Mouse (Mus musculus): Measurements from ENCODE around the gene Fance. TPM values are rescaled to one million over a fixed set of nuclear protein-coding genes. Genes with fewer than 3 reads are reported as not detected.

Fance gene
- polyA plus RNA-seq, 1 experiment from 2014 or later, result 39.5 TPM

DNA sequence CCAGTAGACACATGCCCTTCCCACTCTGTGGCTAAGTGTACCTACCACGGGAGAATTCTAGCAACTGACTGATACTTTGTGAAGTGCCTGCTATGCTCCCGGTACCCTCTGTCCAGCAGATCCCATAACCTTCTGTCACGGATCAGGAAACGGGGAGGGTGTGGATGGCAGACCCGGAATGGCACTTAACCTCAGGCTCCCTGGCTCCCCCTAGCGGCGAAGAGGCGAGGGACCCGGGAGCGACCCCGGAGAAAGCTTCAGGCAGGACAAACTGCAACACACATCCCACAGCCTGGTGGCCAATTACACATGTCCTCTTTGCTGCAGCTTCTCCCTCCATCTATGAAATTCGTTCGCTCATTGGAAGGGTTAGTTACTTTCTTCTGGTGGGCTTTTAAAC is 55.1 kb downstream of the Fance start:
- H3K4me1 ChIP-seq, result peaks cover 16% of the 10 kb centered on the region
- no peak overlapping the region for H3K4me3 ChIP-seq
- H3K4me2 ChIP-seq, result peak overlapping the region; percentile 3; the same call in 1 of the 2 replicates
- peaks cover 25% of the 10 kb centered on the region for H3K27me3 ChIP-seq
- 7% methylated on average over 13 of the region's 13 CpGs for WGBS
- no peaks in the 10 kb centered on the region for H3K36me3 ChIP-seq
- no peaks in the 10 kb centered on the region for H3K9me3 ChIP-seq
- no peak for ATAC-seq (ENCODE audit: insufficient number of reproducible peaks, insufficient read depth, low FRiP score, low TSS enrichment, low read depth)
- no peak overlapping the region for H3K27ac ChIP-seq
- no peak overlapping the region for H3K9ac ChIP-seq

DNA sequence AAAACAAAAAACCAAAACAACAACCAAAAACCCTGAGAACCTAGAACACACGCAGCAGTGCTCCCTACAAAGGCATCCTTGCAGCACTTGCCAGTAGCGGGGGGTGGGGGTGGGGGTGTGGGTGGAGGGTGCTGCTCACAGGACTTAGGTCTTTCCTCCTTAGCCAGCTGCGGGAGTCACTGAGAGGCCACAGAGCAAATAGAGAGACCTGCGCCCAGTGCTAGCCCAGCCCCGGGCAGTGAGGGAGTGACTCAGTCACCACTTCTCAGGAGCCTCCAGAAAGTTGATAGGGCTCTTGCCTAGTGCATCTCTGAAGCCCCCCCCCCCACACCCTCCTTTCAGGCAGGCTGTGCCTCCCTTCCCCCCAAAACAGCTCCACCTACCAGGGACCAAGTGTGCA is 55.7 kb downstream of the Fance start:
- Histone ChIP-seq H3K4me1 (peaks cover 10% of the 10 kb centered on the region), H3K27ac (no peak overlapping the region), H3K4me3 (no peak overlapping the region), H3K36me3 (no peaks in the 10 kb centered on the region), H3K4me2 (no peak overlapping the region), H3K9me3 (no peaks in the 10 kb centered on the region), H3K9ac (no peak overlapping the region), H3K27me3 (peaks cover 22% of the 10 kb centered on the region)
- WGBS, result 86% methylated on average over 5 of the region's 5 CpGs
- ATAC-seq (ENCODE audit: insufficient number of reproducible peaks, insufficient read depth, low FRiP score, low TSS enrichment, low read depth), result no peak

DNA sequence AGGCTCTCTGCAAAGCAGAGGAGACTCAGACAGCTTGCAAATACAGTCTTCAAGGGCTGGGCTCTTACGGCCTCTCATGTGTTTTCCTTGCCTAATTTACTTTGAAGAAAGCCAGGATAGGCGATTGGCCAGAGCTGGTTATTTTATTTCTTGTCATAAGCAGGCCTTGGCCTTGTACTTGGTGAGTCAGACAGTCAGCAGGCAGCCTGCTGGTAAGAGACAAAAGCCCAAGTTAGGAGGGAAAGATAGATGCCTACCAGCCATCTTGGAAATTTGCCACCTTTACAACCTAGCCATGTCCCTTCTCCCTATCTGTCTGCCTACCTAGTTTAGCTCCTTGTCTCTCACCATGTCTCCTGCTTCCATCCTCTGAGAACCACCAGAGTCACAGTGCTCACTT is 58.0 kb downstream of the Fance start:
- no peak overlapping the region for H3K9ac ChIP-seq
- H3K27ac ChIP-seq, result no peak overlapping the region
- no peak overlapping the region for H3K4me3 ChIP-seq
- WGBS, result 65% methylated on average over 2 of the region's 2 CpGs
- no peaks in the 10 kb centered on the region for H3K36me3 ChIP-seq
- H3K27me3 ChIP-seq, result peaks cover 22% of the 10 kb centered on the region
- H3K9me3 ChIP-seq, result no peaks in the 10 kb centered on the region
- H3K4me1 ChIP-seq, result peaks cover 8% of the 10 kb centered on the region; the same call in 1 of the 2 replicates
- no peak for ATAC-seq (ENCODE audit: insufficient number of reproducible peaks, insufficient read depth, low FRiP score, low TSS enrichment, low read depth)
- no peak overlapping the region for H3K4me2 ChIP-seq

DNA sequence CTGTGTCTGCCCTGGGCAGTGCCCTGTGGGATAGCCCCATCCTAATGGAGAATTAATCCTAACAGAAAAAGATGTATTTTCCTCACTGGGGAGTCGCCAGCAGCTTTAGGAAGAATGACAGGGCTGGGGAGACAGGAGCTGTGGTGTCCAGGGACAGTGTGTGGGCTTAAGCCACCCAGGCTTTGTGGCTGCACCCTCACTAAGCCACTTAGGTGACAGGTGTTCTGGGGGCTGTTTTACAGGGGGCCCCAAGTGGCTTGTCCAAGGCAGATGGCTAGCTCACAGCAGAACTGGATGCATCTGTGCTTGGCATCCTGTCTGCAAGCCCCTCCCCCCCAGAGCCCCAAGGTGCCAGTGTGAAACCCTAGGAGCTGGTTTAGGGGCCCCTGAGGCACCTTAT is 58.6 kb downstream of the Fance start:
- ATAC-seq (ENCODE audit: insufficient number of reproducible peaks, insufficient read depth, low FRiP score, low TSS enrichment, low read depth), result no peak
- Histone ChIP-seq H3K4me3 (no peak overlapping the region), H3K27ac (no peak overlapping the region), H3K36me3 (no peaks in the 10 kb centered on the region), H3K4me2 (no peak overlapping the region), H3K4me1 (peaks cover 8% of the 10 kb centered on the region; the same call in 1 of the 2 replicates), H3K9me3 (no peaks in the 10 kb centered on the region), H3K27me3 (peaks cover 22% of the 10 kb centered on the region), H3K9ac (no peak overlapping the region)
- 86% methylated on average over 1 of the region's 1 CpGs for WGBS

DNA sequence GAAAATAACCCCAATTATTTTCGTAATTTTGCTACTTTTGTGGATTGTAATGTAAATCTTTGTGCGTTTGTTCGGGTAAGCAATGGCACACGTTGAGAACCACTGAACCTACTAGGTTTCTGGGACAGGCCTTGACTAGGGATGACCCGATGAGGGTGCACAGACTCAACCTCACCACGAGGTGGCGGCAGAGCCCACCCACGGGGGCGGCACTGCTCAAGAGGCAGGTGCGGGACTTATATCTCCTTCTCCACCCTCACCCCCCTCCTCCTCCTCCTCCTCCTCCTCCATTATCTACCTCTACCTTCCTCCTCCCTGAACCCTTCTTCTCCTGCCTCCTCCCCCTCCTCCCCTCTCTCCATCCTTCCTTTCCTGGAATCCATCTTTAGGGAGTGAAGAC is 60.5 kb downstream of the Fance start:
- Histone ChIP-seq H3K27me3 (peaks cover 22% of the 10 kb centered on the region), H3K4me3 (no peak overlapping the region), H3K9ac (no peak overlapping the region), H3K36me3 (no peaks in the 10 kb centered on the region), H3K4me2 (no peak overlapping the region), H3K27ac (no peak overlapping the region), H3K4me1 (peaks cover 8% of the 10 kb centered on the region; the same call in 1 of the 2 replicates), H3K9me3 (no peaks in the 10 kb centered on the region)
- WGBS, result 17% methylated on average over 10 of the region's 10 CpGs
- no peak for ATAC-seq (ENCODE audit: insufficient number of reproducible peaks, insufficient read depth, low FRiP score, low TSS enrichment, low read depth)

DNA sequence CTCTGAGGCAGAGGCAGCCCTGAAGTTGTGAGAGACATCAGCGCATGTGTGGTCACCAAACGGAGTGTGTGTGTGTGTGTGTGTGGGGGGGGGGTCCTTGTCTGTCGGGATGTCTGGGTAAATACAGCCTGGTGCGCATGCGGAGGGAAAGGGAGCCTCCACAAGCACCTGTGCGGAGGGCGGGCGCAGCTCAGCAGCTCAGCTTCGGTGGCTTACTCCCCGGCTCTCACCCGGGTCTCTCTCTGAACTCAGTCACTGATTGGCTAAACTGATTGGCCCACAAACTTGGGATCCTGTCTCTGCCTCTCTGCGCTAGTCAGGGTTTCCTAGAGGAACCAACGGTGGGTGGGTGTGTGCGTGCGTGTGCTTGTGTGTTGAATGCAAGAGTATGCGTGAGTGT is 61.2 kb downstream of the Fance start:
- no peak overlapping the region for H3K4me3 ChIP-seq
- H3K4me1 ChIP-seq, result peaks cover 8% of the 10 kb centered on the region; the same call in 1 of the 2 replicates
- no peak for ATAC-seq (ENCODE audit: insufficient number of reproducible peaks, insufficient read depth, low FRiP score, low TSS enrichment, low read depth)
- H3K9ac ChIP-seq, result no peak overlapping the region
- no peaks in the 10 kb centered on the region for H3K36me3 ChIP-seq
- WGBS, result 13% methylated on average over 16 of the region's 16 CpGs
- no peak overlapping the region for H3K4me2 ChIP-seq
- no peaks in the 10 kb centered on the region for H3K9me3 ChIP-seq
- peaks cover 22% of the 10 kb centered on the region for H3K27me3 ChIP-seq
- no peak overlapping the region for H3K27ac ChIP-seq

DNA sequence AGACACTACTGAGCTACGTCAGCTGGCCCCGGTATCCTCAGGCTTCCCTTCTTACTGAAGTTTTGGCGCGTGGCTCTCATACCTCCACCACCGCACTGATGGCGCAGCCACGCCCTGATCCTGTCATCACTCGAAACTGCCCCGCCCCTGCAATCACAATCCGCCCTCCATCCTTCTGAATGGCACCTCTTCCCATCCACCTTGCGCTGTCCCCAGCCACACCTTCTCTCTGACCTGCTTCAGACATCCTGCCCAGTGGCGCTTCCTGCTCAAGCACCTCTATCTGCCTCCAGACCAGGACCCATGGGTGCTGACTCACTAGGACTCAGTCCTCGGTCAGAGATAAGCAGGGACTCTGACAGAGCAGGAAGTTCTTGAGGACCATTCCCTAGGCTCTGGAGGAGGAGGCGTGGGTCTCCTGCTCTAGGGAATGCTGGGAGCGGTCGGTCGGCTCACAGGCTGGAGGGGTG is 62.3 kb downstream of the Fance start:
- H3K4me3 ChIP-seq, result no peak overlapping the region
- H3K4me1 ChIP-seq, result peaks cover 8% of the 10 kb centered on the region; the same call in 1 of the 2 replicates
- no peaks in the 10 kb centered on the region for H3K36me3 ChIP-seq
- H3K27ac ChIP-seq, result no peak overlapping the region
- ATAC-seq (ENCODE audit: insufficient number of reproducible peaks, insufficient read depth, low FRiP score, low TSS enrichment, low read depth), result no peak
- no peak overlapping the region for H3K9ac ChIP-seq
- H3K4me2 ChIP-seq, result 0 out of 2 replicates have a peak overlapping the region, but pooled peaks have one; percentile 9
- H3K9me3 ChIP-seq, result no peaks in the 10 kb centered on the region
- WGBS, result 10% methylated on average over 17 of the region's 17 CpGs
- peaks cover 22% of the 10 kb centered on the region for H3K27me3 ChIP-seq

Other genes starting within 250 kb of the Fance start
- gene Tcp11, start 232.9 kb upstream of the Fance start, polyA plus RNA-seq (2015; fragmentation: Nextera tagmentation; extraction: Ambion mirVana), result 1.9 and 2.1 TPM in 2 replicates
- gene Scube3, start 171.4 kb upstream of the Fance start, polyA plus RNA-seq (2015; fragmentation: Nextera tagmentation; extraction: Ambion mirVana), result 9.4 and 10.1 TPM in 2 replicates
- 36.6 and 41.2 TPM in 2 replicates for gene Zfp523, start 136.4 kb upstream of the Fance start, polyA plus RNA-seq (2015; fragmentation: Nextera tagmentation; extraction: Ambion mirVana)
- 13.0 and 13.1 TPM in 2 replicates for gene Def6, start 105.7 kb upstream of the Fance start, polyA plus RNA-seq (2015; fragmentation: Nextera tagmentation; extraction: Ambion mirVana)
- gene Ppard, start 80.8 kb upstream of the Fance start, polyA plus RNA-seq (2015; fragmentation: Nextera tagmentation; extraction: Ambion mirVana), result 3.2 and 3.3 TPM in 2 replicates
- gene Rpl10a, start 15.0 kb downstream of the Fance start, polyA plus RNA-seq (2015; fragmentation: Nextera tagmentation; extraction: Ambion mirVana), result 653 and 701 TPM in 2 replicates
- gene Tead3, start 37.3 kb downstream of the Fance start, polyA plus RNA-seq (2015; fragmentation: Nextera tagmentation; extraction: Ambion mirVana), result 14.9 and 18.9 TPM in 2 replicates
- 7.3 and 10.5 TPM in 2 replicates for gene Tulp1, start 51.7 kb downstream of the Fance start, polyA plus RNA-seq (2015; fragmentation: Nextera tagmentation; extraction: Ambion mirVana)
- 23.3 and 24.5 TPM in 2 replicates for gene Fkbp5, start 204.0 kb downstream of the Fance start, polyA plus RNA-seq (2015; fragmentation: Nextera tagmentation; extraction: Ambion mirVana)
- not detected in 2 replicates for gene Armc12, start 217.3 kb downstream of the Fance start, polyA plus RNA-seq (2015; fragmentation: Nextera tagmentation; extraction: Ambion mirVana)
- not detected in 2 replicates for gene Clpsl2, start 235.9 kb downstream of the Fance start, polyA plus RNA-seq (2015; fragmentation: Nextera tagmentation; extraction: Ambion mirVana)
- gene Clps, start 247.2 kb downstream of the Fance start, polyA plus RNA-seq (2015; fragmentation: Nextera tagmentation; extraction: Ambion mirVana), result 1.3 TPM in 1 of 2 replicates, not detected in the other

Measured in embryonic facial prominence, embryonic 13.5 days (tissue).